Mouse (Mus musculus) forebrain, embryonic 11.5 days (tissue): ENCODE measurements at regions not wholly inside any gene's neighbourhood (a gene's known extent, or its start where the extent isn't known, plus 50 kb on each side); places are given as distances from the start of the nearest gene placed in this dataset.

Source experiments
- ATAC-seq: fragments of 200-750 bp; cut with Nextera tagmentation; replicated peaks from 2 replicates; pipeline ENCODE4 v1.8.0; 2017; ENCODE audit warnings: moderate TSS enrichment; ENCODE audit not compliant: low FRiP score
- DNase-seq: peaks from one replicate; pipeline ENCODE4 v3.0.0-alpha.2; 2017; ENCODE audit warnings: low spot score
- H3K27ac ChIP-seq: fragments of 300-500 bp; sonication (generic); 2 replicates; pipeline ENCODE4 v1.5.1; 2014; ENCODE audit warnings: low read depth, low read length
- H3K27me3 ChIP-seq: fragments of 300-500 bp; sonication (generic); 2 replicates; pipeline ENCODE4 v1.6.1; 2014; ENCODE audit warnings: mild to moderate bottlenecking, low read length, mixed read lengths; ENCODE audit not compliant: control insufficient read depth, insufficient read depth
- H3K36me3 ChIP-seq: fragments of 300-500 bp; sonication (generic); 2 replicates; pipeline ENCODE4 v1.6.1; 2014; ENCODE audit warnings: mild to moderate bottlenecking, low read length, moderate library complexity, mixed read lengths; ENCODE audit not compliant: control insufficient read depth, insufficient read depth
- H3K4me1 ChIP-seq: fragments of 300-500 bp; sonication (generic); replicated peaks from 2 replicates; pipeline ENCODE4 v1.6.1; 2014; ENCODE audit warnings: low read length, mixed read lengths; ENCODE audit not compliant: control insufficient read depth, insufficient read depth
- H3K4me2 ChIP-seq: fragments of 300-500 bp; sonication (generic); 2 replicates; pipeline ENCODE4 v1.6.1; 2014; ENCODE audit warnings: low read depth, mild to moderate bottlenecking, low read length, moderate library complexity, mixed read lengths; ENCODE audit not compliant: severe bottlenecking
- H3K4me3 ChIP-seq: fragments of 300-500 bp; sonication (generic); 2 replicates; pipeline ENCODE4 v1.5.1; 2014; ENCODE audit warnings: low read depth, low read length
- H3K9ac ChIP-seq: fragments of 300-500 bp; sonication (generic); 2 replicates; pipeline ENCODE4 v1.6.1; 2014; ENCODE audit warnings: low read length
- H3K9me3 ChIP-seq: fragments of 300-500 bp; sonication (generic); 2 replicates; pipeline ENCODE4 v1.6.1; 2016; ENCODE audit warnings: low read length, mixed read lengths; ENCODE audit not compliant: control insufficient read depth
- WGBS: fragments of 180-500 bp; shearing (Covaris S2); extraction: QIAGEN DNeasy Blood & Tissue Kit; methylation state at CpG from one replicate; pipeline ENCODE4 v1.1.7; 2014; 5-methylcytosine and 5-hydroxymethylcytosine counted together

DNA sequence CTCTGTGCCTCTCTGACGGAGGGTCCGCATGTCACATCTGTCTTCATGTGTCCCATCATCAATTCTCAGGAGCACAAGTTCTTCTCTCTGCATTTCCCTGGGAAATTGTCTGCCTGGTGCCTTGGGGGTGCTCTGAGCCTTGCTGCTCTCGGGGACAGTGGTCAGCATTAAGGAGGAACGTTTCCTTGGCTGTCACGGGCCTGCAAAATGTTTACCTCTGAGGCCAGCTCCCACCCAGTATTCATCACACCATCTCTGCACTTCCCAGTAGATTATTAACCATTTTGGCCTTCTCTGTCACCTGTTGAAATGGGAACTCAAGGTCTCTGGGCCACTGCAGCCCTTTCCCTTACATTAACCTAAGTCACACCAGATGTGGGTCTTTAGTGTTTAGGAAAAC lies 219.8 kb upstream of the Spag17 start:
- ATAC-seq, result no peak
- H3K27ac ChIP-seq, result no peak overlapping the region
- no peak for DNase-seq
- no peaks in the 10 kb centered on the region for H3K27me3 ChIP-seq
- H3K4me1 ChIP-seq, result no peaks in the 10 kb centered on the region
- H3K9me3 ChIP-seq, result no peaks in the 10 kb centered on the region
- H3K9ac ChIP-seq, result no peak overlapping the region
- no peak overlapping the region for H3K4me3 ChIP-seq
- 72% methylated on average over 5 of the region's 5 CpGs for WGBS
- no peaks in the 10 kb centered on the region for H3K36me3 ChIP-seq
- no peak overlapping the region for H3K4me2 ChIP-seq

- Histone ChIP-seq H3K27ac (no peak overlapping the region), H3K4me2 (no peak overlapping the region), H3K4me3 (no peak overlapping the region), H3K9me3 (no peaks in the 10 kb centered on the region), H3K9ac (no peak overlapping the region), H3K4me1 (no peaks in the 10 kb centered on the region), H3K27me3 (no peaks in the 10 kb centered on the region), H3K36me3 (no peaks in the 10 kb centered on the region)
- DNase-seq (no peak), ATAC-seq (no peak)
- WGBS, result 41% methylated on average over 10 of the region's 10 CpGs
Measured at GRCm38 (mm10) chr3:99665902-99666768, 219.1 kb upstream of the Spag17 start.

- H3K27me3 ChIP-seq, result no peaks in the 10 kb centered on the region
- H3K9ac ChIP-seq, result no peak overlapping the region
- ATAC-seq (no peak), DNase-seq (no peak)
- no peaks in the 10 kb centered on the region for H3K9me3 ChIP-seq
- H3K4me3 ChIP-seq, result no peak overlapping the region
- no peak overlapping the region for H3K27ac ChIP-seq
- no peaks in the 10 kb centered on the region for H3K4me1 ChIP-seq
- WGBS, result 89% methylated on average over 2 of the region's 2 CpGs
- no peaks in the 10 kb centered on the region for H3K36me3 ChIP-seq
- no peak overlapping the region for H3K4me2 ChIP-seq
Measured at GRCm38 (mm10) chr3:99674145-99674544, 211.1 kb upstream of the Spag17 start.

DNA sequence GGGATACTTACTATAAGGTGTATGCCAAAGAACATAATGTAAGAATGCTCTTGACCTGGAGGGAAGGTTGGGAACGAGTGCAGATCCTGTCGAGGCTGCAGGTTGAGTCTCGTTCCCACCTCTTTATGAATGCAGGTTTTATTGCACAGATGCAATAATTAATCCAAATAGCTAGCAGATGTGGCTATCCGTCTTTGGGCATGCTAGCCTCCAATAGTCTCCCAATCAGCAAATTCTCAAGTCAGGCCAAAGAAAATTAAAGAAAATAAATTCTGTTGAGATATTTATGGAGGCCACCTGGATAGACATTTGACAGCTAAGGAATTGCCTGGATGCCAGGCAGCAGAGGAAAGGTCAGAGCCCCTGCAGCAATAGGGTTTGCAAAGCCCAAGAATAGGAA lies 175.7 kb upstream of the Spag17 start:
- Histone ChIP-seq H3K9me3 (no peaks in the 10 kb centered on the region), H3K9ac (no peak overlapping the region), H3K36me3 (no peaks in the 10 kb centered on the region), H3K27ac (no peak overlapping the region), H3K4me3 (no peak overlapping the region), H3K4me1 (no peaks in the 10 kb centered on the region), H3K4me2 (no peak overlapping the region), H3K27me3 (no peaks in the 10 kb centered on the region)
- 82% methylated on average over 4 of the region's 4 CpGs for WGBS
- ATAC-seq, result no peak
- no peak for DNase-seq

DNA sequence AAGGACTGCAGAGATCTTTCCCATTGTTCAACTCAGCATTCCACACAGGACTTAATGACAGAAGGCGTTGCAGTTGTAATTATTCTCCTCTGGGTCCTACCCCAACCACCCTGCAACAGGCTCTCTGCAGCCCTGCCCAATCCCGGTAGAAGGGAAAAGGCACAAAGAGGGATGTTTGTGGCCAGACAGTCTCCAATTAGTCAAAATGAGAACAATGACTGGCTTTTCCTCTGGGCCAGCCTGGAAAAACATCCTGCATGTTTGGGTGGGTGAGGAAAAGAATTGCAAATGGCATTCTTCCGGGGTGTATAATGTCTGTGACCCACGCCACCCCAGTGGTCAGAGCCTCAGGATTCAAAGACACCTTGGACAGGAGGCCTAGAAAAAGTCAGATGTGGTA lies 168.8 kb upstream of the Spag17 start:
- H3K4me3 ChIP-seq, result no peak overlapping the region
- H3K4me1 ChIP-seq, result no peaks in the 10 kb centered on the region
- no peak overlapping the region for H3K27ac ChIP-seq
- 54% methylated on average over 4 of the region's 4 CpGs for WGBS
- DNase-seq (no peak), ATAC-seq (no peak)
- H3K36me3 ChIP-seq, result no peaks in the 10 kb centered on the region
- no peaks in the 10 kb centered on the region for H3K27me3 ChIP-seq
- H3K4me2 ChIP-seq, result no peak overlapping the region
- H3K9me3 ChIP-seq, result no peaks in the 10 kb centered on the region
- no peak overlapping the region for H3K9ac ChIP-seq

- no peak overlapping the region for H3K4me3 ChIP-seq
Measured at GRCm38 (mm10) chr3:99738093-99738803, 147.0 kb upstream of the Spag17 start.

DNA sequence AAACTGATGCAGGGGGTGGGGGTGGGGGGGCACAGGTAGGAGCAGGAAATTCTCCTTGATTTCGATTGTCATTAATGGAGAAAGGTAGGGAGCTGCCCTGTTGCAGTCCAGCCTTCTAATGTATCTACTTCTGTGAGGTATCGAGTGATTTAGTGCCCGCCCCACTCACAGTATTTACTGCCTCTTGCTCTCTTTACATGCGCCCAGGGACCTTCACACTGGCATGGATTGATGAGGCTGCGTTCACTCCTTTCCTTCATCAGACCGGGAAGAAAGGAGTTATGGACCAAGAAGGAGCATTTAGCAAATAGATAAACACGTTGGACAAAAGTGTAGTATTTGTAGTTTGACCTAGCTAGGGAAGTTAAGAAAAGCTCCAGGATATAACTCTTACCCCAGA lies 145.6 kb upstream of the Spag17 start:
- 90% methylated on average over 7 of the region's 7 CpGs for WGBS
- Histone ChIP-seq H3K27me3 (no peaks in the 10 kb centered on the region), H3K4me2 (no peak overlapping the region), H3K9me3 (no peaks in the 10 kb centered on the region), H3K4me1 (no peaks in the 10 kb centered on the region), H3K36me3 (no peaks in the 10 kb centered on the region), H3K9ac (no peak overlapping the region), H3K27ac (no peak overlapping the region), H3K4me3 (no peak overlapping the region)
- no peak for ATAC-seq
- no peak for DNase-seq

More at GRCm38 (mm10) chr3:99738093-99738803, 147.0 kb upstream of the Spag17 start:
- Histone ChIP-seq H3K9me3 (no peaks in the 10 kb centered on the region), H3K4me2 (no peak overlapping the region), H3K27ac (no peak overlapping the region), H3K36me3 (no peaks in the 10 kb centered on the region), H3K9ac (no peak overlapping the region), H3K27me3 (no peaks in the 10 kb centered on the region), H3K4me1 (no peaks in the 10 kb centered on the region)
- no peak for DNase-seq
- WGBS, result 93% methylated on average over 3 of the region's 3 CpGs
- no peak for ATAC-seq

DNA sequence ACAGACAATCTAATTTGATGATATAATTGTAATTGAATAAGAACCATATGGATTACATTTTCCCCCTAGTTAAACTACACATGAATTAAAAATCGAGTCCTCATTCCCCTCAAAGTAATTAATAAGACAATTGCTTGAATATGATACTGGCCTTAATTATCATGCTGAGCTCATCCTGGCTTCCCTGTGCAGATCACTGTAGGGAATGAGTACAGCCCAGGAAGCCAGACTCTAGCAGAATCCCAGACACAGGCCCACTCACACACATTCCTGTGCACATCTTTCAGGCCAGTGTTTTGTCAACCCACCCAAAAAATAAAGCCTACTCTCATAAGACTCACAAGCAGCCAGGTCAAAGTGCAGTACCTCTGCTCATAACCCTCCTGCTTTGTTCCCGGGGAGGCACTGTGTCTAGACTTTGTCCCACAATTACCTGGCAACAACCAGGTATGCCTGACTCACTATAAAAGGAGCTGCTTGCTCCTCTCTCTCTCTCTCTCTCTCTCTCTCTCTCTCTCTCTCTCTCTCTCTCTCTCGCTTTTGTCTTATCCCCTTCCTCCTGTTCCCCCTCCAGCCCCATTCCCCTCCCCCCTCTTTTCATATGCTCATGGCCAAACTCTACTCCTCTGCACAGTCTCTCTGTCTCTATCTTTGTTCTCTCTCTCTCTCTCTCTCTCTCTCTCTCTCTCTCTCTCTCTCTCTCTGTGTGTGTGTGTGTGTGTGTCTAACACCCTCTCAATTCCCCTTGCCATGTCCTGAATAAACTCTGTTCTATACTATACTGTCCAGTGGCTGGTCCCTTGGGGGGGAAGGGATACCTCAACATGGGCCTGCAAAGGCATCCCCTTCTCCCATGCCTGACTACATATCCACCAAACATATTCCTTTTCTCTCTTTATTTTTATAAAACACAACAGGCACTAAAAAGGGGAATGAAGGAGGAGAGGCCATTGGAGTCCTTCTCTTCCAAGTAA lies 143.7 kb upstream of the Spag17 start:
- ATAC-seq (no peak), DNase-seq (no peak)
- Histone ChIP-seq H3K9me3 (no peaks in the 10 kb centered on the region), H3K4me3 (no peak overlapping the region), H3K27ac (no peak overlapping the region), H3K4me2 (no peak overlapping the region), H3K4me1 (no peaks in the 10 kb centered on the region), H3K9ac (no peak overlapping the region), H3K27me3 (no peaks in the 10 kb centered on the region), H3K36me3 (no peaks in the 10 kb centered on the region)
- 68% methylated on average over 3 of the region's 3 CpGs for WGBS
